Mouse (Mus musculus) layer of hippocampus, postnatal 25 days (tissue): ENCODE results near the gene Slc6a5. TPM values are rescaled to one million over a fixed set of nuclear protein-coding genes. Genes with fewer than 3 reads are reported as not detected.
A peak's percentile ranks its signal among the peaks of the same experiment; 100 is the strongest.

Experiments used
- DNase-seq, 2 experiments: peaks; one replicate each; pipeline ENCODE4 v3.0.0; 2022; ENCODE audit warnings: mixed read lengths in 2 of 2, low spot score in 1 of 2; ENCODE audit errors: extremely low spot score in 1 of 2
- total RNA-seq, 2 experiments: library from RNA; stranded (reverse); gene quantifications; 2 replicates each; pipeline ENCODE4 v1.2.3; 2021

The Slc6a5 gene
- total RNA-seq, 2 experiments from 2014 or later: 0.19 TPM; not detected in 1

- peak; percentile 24 to 27 for DNase-seq
Measured at GRCm38 (mm10) chr7:49974841-49975440, 65.0 kb downstream of the Slc6a5 start, which contains the start of gene Nell1. Gene Nell1 (plus strand): TSS chr7:49974864.

GRCm38 (mm10) chr7:49975441-49976121 lies 65.6 kb downstream of the Slc6a5 start:
- peak; percentile 41 to 44 for DNase-seq

- DNase-seq: no peak
Measured at GRCm38 (mm10) chr7:49981511-49982227, 71.7 kb downstream of the Slc6a5 start.

- no peak for DNase-seq
Measured at GRCm38 (mm10) chr7:49984698-49985097, 74.8 kb downstream of the Slc6a5 start.

GRCm38 (mm10) chr7:49985947-49986346 lies 76.0 kb downstream of the Slc6a5 start:
- DNase-seq: no peak

GRCm38 (mm10) chr7:49999321-49999720 lies 89.4 kb downstream of the Slc6a5 start:
- no peak for DNase-seq

GRCm38 (mm10) chr7:50005268-50005667 lies 95.3 kb downstream of the Slc6a5 start:
- no peak for DNase-seq

Other genes starting within 250 kb of the Slc6a5 start
- gene Htatip2, start 151.0 kb upstream of the Slc6a5 start, total RNA-seq: 1 to 10 TPM; 9.5 to 9.8 TPM
- 10 to 100 TPM; 30.4 to 32.5 TPM for gene Prmt3, start 131.8 kb upstream of the Slc6a5 start, total RNA-seq
- gene Nell1, start 64.7 kb downstream of the Slc6a5 start, total RNA-seq: 10 to 100 TPM; 50.5 to 50.6 TPM